Comparison of ENCODE assay signal across 8 mouse cellular contexts in genomic region chr10:67547850-67548260, GRCm38 (mm10). TPM values are rescaled to one million over a fixed set of nuclear protein-coding genes. Genes with fewer than 3 reads are reported as not detected.
A peak's percentile ranks its signal among the peaks of the same experiment; 100 is the strongest.
DNase-seq lines count a peak whose midpoint lies in the region; ATAC-seq and TF ChIP-seq lines count a peak whose summit lies in the region.

No protein-coding gene starts in this region.

- TF ChIP-seq POLR2A in kidney, adult 2 months (IDR thresholded peaks at IDR 0.05; ENCODE audit: low read depth, low read length): no peak

- no peaks in the 10 kb centered on the region for H3K9me3 ChIP-seq in embryonic facial prominence, embryonic 14.5 days (ENCODE audit: control insufficient read depth, low read length)
- no peaks in the 10 kb centered on the region for H3K9me3 ChIP-seq in hindbrain, embryonic 11.5 days (ENCODE audit: control insufficient read depth, low read length)
- H3K9me3 ChIP-seq in liver, embryonic 11.5 days (ENCODE audit: control insufficient read depth, low read length): no peaks in the 10 kb centered on the region
- H3K9me3 ChIP-seq in neural tube, embryonic 15.5 days (replicated peaks): no peaks in the 10 kb centered on the region

- H3K27ac ChIP-seq in kidney, adult 2 months (ENCODE audit: insufficient read depth, low read depth, low read length): no peak overlapping the region
- H3K27ac ChIP-seq in embryonic facial prominence, embryonic 14.5 days (replicated peaks; ENCODE audit: low read depth, low read length): peak overlapping the region; percentile 92; the same call in 1 of the 2 replicates
- peak overlapping the region; percentile 95; the same call in 1 of the 2 replicates for H3K27ac ChIP-seq in hindbrain, embryonic 11.5 days (ENCODE audit: low read depth, low read length)
- no peak overlapping the region for H3K27ac ChIP-seq in liver, embryonic 11.5 days (ENCODE audit: low read depth, low read length)
- peak overlapping the region; percentile 97 for H3K27ac ChIP-seq in neural tube, embryonic 15.5 days (replicated peaks)

- peak overlapping the region; percentile 58 for H3K4me3 ChIP-seq in kidney, adult 2 months (ENCODE audit: insufficient read depth, low read depth, low read length)
- H3K4me3 ChIP-seq in embryonic facial prominence, embryonic 14.5 days (ENCODE audit: low read depth, low read length): peak overlapping the region; percentile 89
- peak overlapping the region; percentile 89 for H3K4me3 ChIP-seq in hindbrain, embryonic 11.5 days (ENCODE audit: low read depth, low read length)
- peak overlapping the region; percentile 96 for H3K4me3 ChIP-seq in liver, embryonic 11.5 days (ENCODE audit: low read depth, low read length)
- peak overlapping the region; percentile 92 for H3K4me3 ChIP-seq in neural tube, embryonic 15.5 days (replicated peaks)

- no peaks in the 10 kb centered on the region for H3K27me3 ChIP-seq in kidney, adult 2 months (replicated peaks; ENCODE audit: control insufficient read depth, insufficient read depth, low read length)
- H3K27me3 ChIP-seq in embryonic facial prominence, embryonic 14.5 days (replicated peaks; ENCODE audit: control insufficient read depth, insufficient read depth, low read length): no peaks in the 10 kb centered on the region
- H3K27me3 ChIP-seq in hindbrain, embryonic 11.5 days (ENCODE audit: control insufficient read depth, insufficient read depth, low read length): no peaks in the 10 kb centered on the region
- H3K27me3 ChIP-seq in liver, embryonic 11.5 days (replicated peaks; ENCODE audit: control insufficient read depth, insufficient read depth, low read length): no peaks in the 10 kb centered on the region
- peaks cover 26% of the 10 kb centered on the region for H3K27me3 ChIP-seq in neural tube, embryonic 15.5 days (replicated peaks)

- H3K4me2 ChIP-seq in embryonic facial prominence, embryonic 14.5 days (ENCODE audit: low read depth, low read length): peak overlapping the region; percentile 96
- H3K4me2 ChIP-seq in hindbrain, embryonic 11.5 days (replicated peaks; ENCODE audit: low read depth, low read length): peak overlapping the region; percentile 98
- peak overlapping the region; percentile 98 for H3K4me2 ChIP-seq in liver, embryonic 11.5 days
- H3K4me2 ChIP-seq in neural tube, embryonic 15.5 days: peak overlapping the region; percentile 86

- peaks cover 3% of the 10 kb centered on the region; the same call in 1 of the 2 replicates for H3K4me1 ChIP-seq in kidney, adult 2 months (ENCODE audit: control insufficient read depth, insufficient read depth, low read length)
- peaks cover 13% of the 10 kb centered on the region for H3K4me1 ChIP-seq in embryonic facial prominence, embryonic 14.5 days (ENCODE audit: control insufficient read depth, insufficient read depth, low read length)
- H3K4me1 ChIP-seq in hindbrain, embryonic 11.5 days (replicated peaks; ENCODE audit: control insufficient read depth, insufficient read depth, low read length): no peaks in the 10 kb centered on the region
- H3K4me1 ChIP-seq in liver, embryonic 11.5 days (replicated peaks; ENCODE audit: control insufficient read depth, insufficient read depth, low read length): peaks cover 19% of the 10 kb centered on the region
- H3K4me1 ChIP-seq in neural tube, embryonic 15.5 days: peaks cover 44% of the 10 kb centered on the region

- TF ChIP-seq CTCF in kidney, adult 2 months (conservative IDR thresholded peaks at IDR 0.05; ENCODE audit: insufficient read depth, insufficient read length, low read depth, low read length): no peak

- no peak for ATAC-seq in embryonic facial prominence, embryonic 14.5 days (ENCODE audit: low read depth)
- peak; percentile 26 for ATAC-seq in hindbrain, embryonic 11.5 days (ENCODE audit: low FRiP score)
- peak; percentile 16 for ATAC-seq in liver, embryonic 11.5 days (replicated peaks; ENCODE audit: low FRiP score)
- ATAC-seq in neural tube, embryonic 15.5 days (ENCODE audit: low FRiP score): no peak; the same call in 1 of the 2 replicates

- H3K36me3 ChIP-seq in kidney, adult 2 months (ENCODE audit: control insufficient read depth, insufficient read depth, low read length): no peaks in the 10 kb centered on the region
- peaks cover 5% of the 10 kb centered on the region for H3K36me3 ChIP-seq in embryonic facial prominence, embryonic 14.5 days (ENCODE audit: control insufficient read depth, insufficient read depth, low read length)
- no peaks in the 10 kb centered on the region for H3K36me3 ChIP-seq in hindbrain, embryonic 11.5 days (ENCODE audit: control insufficient read depth, insufficient read depth, low read length)
- peaks cover 6% of the 10 kb centered on the region; the same call in 1 of the 2 replicates for H3K36me3 ChIP-seq in liver, embryonic 11.5 days (ENCODE audit: control insufficient read depth, insufficient read depth, low read length)
- H3K36me3 ChIP-seq in neural tube, embryonic 15.5 days: peaks cover 3% of the 10 kb centered on the region; the same call in 1 of the 2 replicates

- WGBS in kidney, adult 2 months: 5% methylated on average over 20 of the region's 20 CpGs
- 0% methylated on average over 12 of the region's 20 CpGs for WGBS in embryonic facial prominence, embryonic 14.5 days
- 1% methylated on average over 20 of the region's 20 CpGs for WGBS in hindbrain, embryonic 11.5 days
- 2% methylated on average over 20 of the region's 20 CpGs for WGBS in liver, embryonic 11.5 days
- 1% methylated on average over 20 of the region's 20 CpGs for WGBS in neural tube, embryonic 15.5 days

- peak; percentile 24 for DNase-seq in kidney, adult 2 months
- no peak for DNase-seq in kidney, adult 18-20 months
- peak; percentile 68 for DNase-seq in MN1 (ENCODE audit: low spot score)
- DNase-seq in embryonic facial prominence, embryonic 14.5 days (ENCODE audit: low spot score): peak; percentile 27
- DNase-seq in hindbrain, embryonic 11.5 days (ENCODE audit: low spot score): no peak
- DNase-seq in liver, embryonic 11.5 days (ENCODE audit: low spot score): peak; percentile 53
- DNase-seq in natural killer cell, adult 2 months (ENCODE audit: low spot score in 2 of 2): no peak

- peak overlapping the region; percentile 93 for H3K9ac ChIP-seq in embryonic facial prominence, embryonic 14.5 days (ENCODE audit: low read depth, low read length)
- H3K9ac ChIP-seq in hindbrain, embryonic 11.5 days (ENCODE audit: low read depth, low read length): peak overlapping the region; percentile 83
- H3K9ac ChIP-seq in liver, embryonic 11.5 days (ENCODE audit: low read depth, low read length): peak overlapping the region; percentile 98
- H3K9ac ChIP-seq in neural tube, embryonic 15.5 days (replicated peaks): peak overlapping the region; percentile 81

RNA-seq across cellular contexts. Expression of gene Ado, which starts 0.9 kb away (rescaled TPM):
- polyA plus RNA-seq in kidney, adult 2 months (2012; rRNA removed): 7.7 and 10.1 TPM in 2 replicates
- polyA plus RNA-seq in embryonic facial prominence, embryonic 14.5 days (2014; fragmentation: Nextera tagmentation; extraction: Ambion mirVana): 60.7 and 66.1 TPM in 2 replicates
- polyA plus RNA-seq in hindbrain, embryonic 11.5 days (2014; fragmentation: Nextera tagmentation; extraction: Ambion mirVana): 87.4 and 88.3 TPM in 2 replicates
- 40.6 and 43.9 TPM in 2 replicates for polyA plus RNA-seq in liver, embryonic 11.5 days (2014; fragmentation: Nextera tagmentation; extraction: Ambion mirVana)
- polyA plus RNA-seq in neural tube, embryonic 15.5 days (2015; fragmentation: Nextera tagmentation; extraction: Ambion mirVana): 83.1 and 88.3 TPM in 2 replicates

RNA-seq across cellular contexts. Expression of gene Egr2, which starts 12.6 kb away (rescaled TPM):
- polyA plus RNA-seq in kidney, adult 2 months (2012; rRNA removed): 0.57 and 1.8 TPM in 2 replicates
- 1.7 and 2.6 TPM in 2 replicates for polyA plus RNA-seq in embryonic facial prominence, embryonic 14.5 days (2014; fragmentation: Nextera tagmentation; extraction: Ambion mirVana)
- 1.2 and 1.3 TPM in 2 replicates for polyA plus RNA-seq in hindbrain, embryonic 11.5 days (2014; fragmentation: Nextera tagmentation; extraction: Ambion mirVana)
- 0.08 and 0.22 TPM in 2 replicates for polyA plus RNA-seq in liver, embryonic 11.5 days (2014; fragmentation: Nextera tagmentation; extraction: Ambion mirVana)
- polyA plus RNA-seq in neural tube, embryonic 15.5 days (2015; fragmentation: Nextera tagmentation; extraction: Ambion mirVana): 1.1 and 1.4 TPM in 2 replicates

Comparison
In these comparisons a context has a peak if more than half of its experiments do, and no peak if none do; other contexts are left out.
1. DNase-seq: peak in kidney, adult 2 months (single experiment), MN1 (single experiment), embryonic facial prominence, embryonic 14.5 days (single experiment) and liver, embryonic 11.5 days (single experiment); none in kidney, adult 18-20 months (single experiment), hindbrain, embryonic 11.5 days (single experiment) and natural killer cell, adult 2 months (0 of 2).
2. H3K27ac ChIP-seq: peak in embryonic facial prominence, embryonic 14.5 days (single experiment), hindbrain, embryonic 11.5 days (single experiment) and neural tube, embryonic 15.5 days (single experiment); none in kidney, adult 2 months (single experiment) and liver, embryonic 11.5 days (single experiment).
3. ATAC-seq: peak in hindbrain, embryonic 11.5 days (single experiment) and liver, embryonic 11.5 days (single experiment); none in embryonic facial prominence, embryonic 14.5 days (single experiment) and neural tube, embryonic 15.5 days (single experiment).
4. Peak in every context shown above with its lines, with median percentiles within 50 percentile points of each other: H3K4me3 ChIP-seq, H3K4me2 ChIP-seq and H3K9ac ChIP-seq.